Mouse (Mus musculus) adrenal gland, adult 18-20 months (tissue): ENCODE data around the gene Gm7137. TPM values are rescaled to one million over a fixed set of nuclear protein-coding genes. Genes with fewer than 3 reads are reported as not detected.
"Not testable (repeated sequence)": the region's sequence is repeated elsewhere in the genome, so short reads cannot be mapped to it uniquely, and the experiment has no call there.

Experiments
- DNase-seq, 2 experiments: peaks; one replicate each; pipeline ENCODE4 v3.0.0; 2021 to 2022; ENCODE audit warnings: low spot score in 2 of 2
- total RNA-seq, 2 experiments: library from RNA; stranded (reverse); gene quantifications; 1 replicate in 1 of 2; 2 replicates in 1 of 2; pipeline ENCODE4 v1.2.3; 2021

The Gm7137 gene
- total RNA-seq, 2 experiments from 2014 or later: not detected

- DNase-seq: not testable (repeated sequence)
Measured at GRCm38 (mm10) chr10:77752312-77752711, 35.7 kb downstream of the Gm7137 start.

- not testable (repeated sequence) for DNase-seq
Measured at GRCm38 (mm10) chr10:77751254-77751653, 36.7 kb downstream of the Gm7137 start, which contains the start of gene Gm9736. Gm9736 (minus strand) TSS chr10:77751354.

GRCm38 (mm10) chr10:77750686-77751085, 37.3 kb downstream of the Gm7137 start:
- DNase-seq: not testable (repeated sequence)

GRCm38 (mm10) chr10:77741924-77742688, 45.9 kb downstream of the Gm7137 start, which contains the start of gene Gm18596:
Gm18596 (minus strand) TSS chr10:77742638.
- not testable (repeated sequence) for DNase-seq

GRCm38 (mm10) chr10:77738929-77739328, 49.1 kb downstream of the Gm7137 start:
- DNase-seq: no peak

Other genes starting within 250 kb of the Gm7137 start
- gene Pttg1ip, start 206.5 kb downstream of the Gm7137 start, total RNA-seq: 100 to 1,000 TPM; 175 to 203 TPM
- gene Sumo3, start 182.1 kb downstream of the Gm7137 start, total RNA-seq: 10 to 100 TPM; 91.8 to 98.8 TPM
- gene Gm49325, start 182.0 kb downstream of the Gm7137 start, total RNA-seq: 10 to 100 TPM; 13.1 to 17.1 TPM
- 10 to 100 TPM; 67.2 to 74.1 TPM for gene Ube2g2, start 165.9 kb downstream of the Gm7137 start, total RNA-seq
- gene Tspear, start 101.6 kb downstream of the Gm7137 start, total RNA-seq: under 1 TPM; 0.27 to 0.51 TPM
- gene Gm19402, start 97.4 kb downstream of the Gm7137 start, total RNA-seq: not detected
- not detected for gene Gm9508, start 91.0 kb downstream of the Gm7137 start, total RNA-seq
- gene Gm10272, start 81.6 kb downstream of the Gm7137 start, total RNA-seq: not detected
- not detected for gene Gm10024, start 76.7 kb downstream of the Gm7137 start, total RNA-seq
- gene Gm10142, start 72.4 kb downstream of the Gm7137 start, total RNA-seq: not detected
- not detected for gene Krtap12-1, start 67.6 kb downstream of the Gm7137 start, total RNA-seq
- not detected for gene Gm10100, start 61.7 kb downstream of the Gm7137 start, total RNA-seq
- not detected for gene Gm18596, start 45.6 kb downstream of the Gm7137 start, total RNA-seq
- not detected for gene Gm9736, start 36.8 kb downstream of the Gm7137 start, total RNA-seq
- gene Gm3233, start 28.5 kb downstream of the Gm7137 start, total RNA-seq: not detected
- gene Gm3238, start 16.9 kb downstream of the Gm7137 start, total RNA-seq: not detected
- gene Gm7138, start 11.3 kb downstream of the Gm7137 start, total RNA-seq: not detected
- not detected for gene Gm3250, start 5.7 kb downstream of the Gm7137 start, total RNA-seq
- not detected for gene Gm9639, start 6.9 kb upstream of the Gm7137 start, total RNA-seq
- gene Gm19668, start 10.9 kb upstream of the Gm7137 start, total RNA-seq: not detected
- gene Gm9507, start 23.6 kb upstream of the Gm7137 start, total RNA-seq: not detected
- not detected for gene Gm2696, start 26.5 kb upstream of the Gm7137 start, total RNA-seq
- gene Krtap10-4, start 38.9 kb upstream of the Gm7137 start, total RNA-seq: not detected
- gene Krtap10-10, start 47.7 kb upstream of the Gm7137 start, total RNA-seq: not detected
- gene Gm36176, start 58.6 kb upstream of the Gm7137 start, total RNA-seq: not detected
- not detected for gene Gm10318, start 64.7 kb upstream of the Gm7137 start, total RNA-seq
- gene Gm3285, start 73.8 kb upstream of the Gm7137 start, total RNA-seq: not detected
- 1 to 10 TPM; 3.9 to 6.8 TPM for gene Lrrc3, start 114.3 kb upstream of the Gm7137 start, total RNA-seq
- 1 to 10 TPM; 5.2 to 5.9 TPM for gene Trpm2, start 182.4 kb upstream of the Gm7137 start, total RNA-seq
- 10 to 100 TPM; 17.9 to 21.1 TPM for gene 1810043G02Rik, start 190.3 kb upstream of the Gm7137 start, total RNA-seq
- 100 to 1,000 TPM; 137 to 283 TPM for gene Pfkl, start 221.9 kb upstream of the Gm7137 start, total RNA-seq